Mouse (Mus musculus) heart, embryonic 11.5 days (tissue): ENCODE measurements around the gene Sulf2. TPM values are rescaled to one million over a fixed set of nuclear protein-coding genes. Genes with fewer than 3 reads are reported as not detected.

Source experiments
- ATAC-seq: fragments of 200-750 bp; cut with Nextera tagmentation; replicated peaks from 2 replicates; pipeline ENCODE4 v1.8.0; 2017; ENCODE audit warnings: moderate library complexity; ENCODE audit not compliant: insufficient number of reproducible peaks, low FRiP score, low TSS enrichment
- H3K27ac ChIP-seq: fragments of 300-500 bp; sonication (generic); 2 replicates; pipeline ENCODE4 v1.5.1; 2014; ENCODE audit warnings: mild to moderate bottlenecking, low read depth, low read length
- H3K27me3 ChIP-seq: fragments of 300-500 bp; sonication (generic); 2 replicates; pipeline ENCODE4 v1.6.1; 2014; ENCODE audit warnings: mild to moderate bottlenecking, low read length, mixed read lengths; ENCODE audit not compliant: control insufficient read depth, insufficient read depth
- H3K36me3 ChIP-seq: fragments of 300-500 bp; sonication (generic); 2 replicates; pipeline ENCODE4 v1.6.1; 2014; ENCODE audit warnings: mild to moderate bottlenecking, low read length, moderate library complexity, mixed read lengths; ENCODE audit not compliant: control insufficient read depth, insufficient read depth
- H3K4me1 ChIP-seq: fragments of 300-500 bp; sonication (generic); 2 replicates; pipeline ENCODE4 v1.6.1; 2014; ENCODE audit warnings: low read length; ENCODE audit not compliant: control insufficient read depth, insufficient read depth
- H3K4me2 ChIP-seq: fragments of 300-500 bp; sonication (generic); 2 replicates; pipeline ENCODE4 v1.6.1; 2014; ENCODE audit warnings: mild to moderate bottlenecking, moderate library complexity
- H3K4me3 ChIP-seq: fragments of 300-500 bp; sonication (generic); 2 replicates; pipeline ENCODE4 v1.5.1; 2014; ENCODE audit warnings: low read depth, low read length
- H3K9ac ChIP-seq: fragments of 300-500 bp; sonication (generic); 2 replicates; pipeline ENCODE4 v1.6.1; 2014; ENCODE audit warnings: mild to moderate bottlenecking, low read depth, low read length, moderate library complexity
- H3K9me3 ChIP-seq: fragments of 300-500 bp; sonication (generic); replicated peaks from 2 replicates; pipeline ENCODE4 v1.6.1; 2016; ENCODE audit warnings: low read length; ENCODE audit not compliant: control insufficient read depth
- WGBS: fragments of 180-500 bp; shearing (Covaris S2); extraction: QIAGEN DNeasy Blood & Tissue Kit; methylation state at CpG from one replicate; pipeline ENCODE4 v1.1.7; 2014; ENCODE audit not compliant: insufficient replicate concordance; 5-methylcytosine and 5-hydroxymethylcytosine counted together
- polyA plus RNA-seq: library from polyadenylated mRNA; unstranded; fragments of >200 nt; fragmentation: Nextera tagmentation; extraction: Ambion mirVana; gene quantifications from 2 replicates; pipeline ENCODE4 v1.2.1, GENCODE M21; 2014

Sulf2 gene
- polyA plus RNA-seq, 1 experiment from 2014 or later: 111 TPM

GRCm38 (mm10) chr2:166034967-166035490 is 120.4 kb downstream of the Sulf2 start:
- Histone ChIP-seq H3K4me2 (0 out of 2 replicates have a peak overlapping the region, but pooled peaks have one; percentile 1), H3K27ac (peak overlapping the region; percentile 18; the same call in 1 of the 2 replicates), H3K4me1 (peaks cover 19% of the 10 kb centered on the region), H3K9ac (no peak overlapping the region), H3K4me3 (no peak overlapping the region), H3K27me3 (no peaks in the 10 kb centered on the region), H3K9me3 (no peaks in the 10 kb centered on the region), H3K36me3 (no peaks in the 10 kb centered on the region)
- ATAC-seq: no peak
- 62% methylated on average over 3 of the region's 3 CpGs for WGBS

DNA sequence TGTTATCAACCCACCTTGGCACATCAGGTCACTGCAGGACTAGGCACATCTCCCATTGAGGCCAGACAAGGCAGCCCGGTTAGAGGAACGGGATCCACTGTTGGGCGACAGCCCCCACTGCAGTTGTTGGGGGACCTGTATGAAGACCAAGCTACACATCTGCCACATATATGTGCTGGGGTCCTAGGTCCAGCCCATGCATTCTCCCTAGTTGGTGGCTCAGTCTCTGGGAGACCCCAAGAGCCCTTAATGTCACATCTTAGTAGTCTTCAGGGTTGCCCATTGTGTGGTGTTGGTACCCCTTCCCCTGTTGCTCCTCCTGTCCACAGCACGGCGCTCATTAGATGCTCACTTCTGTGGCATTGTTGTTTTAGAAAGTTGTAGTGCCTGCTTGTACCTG is 122.8 kb downstream of the Sulf2 start:
- no peak overlapping the region for H3K4me2 ChIP-seq
- H3K27ac ChIP-seq: no peak overlapping the region
- no peaks in the 10 kb centered on the region for H3K27me3 ChIP-seq
- H3K36me3 ChIP-seq: no peaks in the 10 kb centered on the region
- H3K9me3 ChIP-seq: no peaks in the 10 kb centered on the region
- peaks cover 28% of the 10 kb centered on the region for H3K4me1 ChIP-seq
- ATAC-seq: no peak
- no peak overlapping the region for H3K4me3 ChIP-seq
- no peak overlapping the region for H3K9ac ChIP-seq
- WGBS: 88% methylated on average over 5 of the region's 5 CpGs

DNA sequence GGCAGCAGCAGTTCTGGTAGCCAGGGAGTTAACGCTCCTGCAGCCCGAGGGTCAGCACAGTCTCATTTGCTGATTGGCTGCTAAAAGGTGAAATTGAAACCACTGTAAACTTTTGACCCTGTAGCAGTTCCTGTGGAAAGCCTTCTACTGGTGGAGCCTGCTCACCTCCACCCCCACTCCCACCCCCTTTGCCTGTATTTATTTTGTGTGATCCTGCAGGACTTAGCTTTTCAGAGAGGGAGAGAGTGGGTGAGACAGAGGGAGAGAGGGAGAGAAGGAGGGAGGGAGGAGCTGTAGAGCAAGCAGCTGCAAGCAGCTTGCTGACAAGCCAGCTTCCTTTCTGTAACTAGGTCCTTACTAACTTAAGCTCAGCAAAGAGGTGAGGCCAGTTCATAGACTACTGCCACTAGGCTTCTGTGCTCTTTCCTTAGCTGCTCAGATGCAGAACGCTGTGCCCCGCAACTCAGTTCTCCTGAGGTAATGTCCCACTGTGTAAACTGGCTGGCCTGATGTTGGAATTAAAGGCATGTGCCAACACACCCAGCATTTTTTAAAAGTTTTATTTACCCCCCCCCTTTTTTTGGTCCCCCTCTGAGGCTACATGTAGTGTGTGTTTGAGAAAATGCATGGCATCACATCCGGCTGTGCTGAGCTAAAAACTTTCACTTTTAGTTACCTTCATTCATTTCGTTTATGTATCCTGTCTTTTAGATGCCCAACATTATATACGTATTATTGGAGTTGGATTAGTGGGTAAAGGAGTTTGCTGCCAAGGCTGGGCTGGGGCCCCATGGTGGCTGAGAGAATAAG is 124.1 kb downstream of the Sulf2 start:
- WGBS: 27% methylated on average over 7 of the region's 7 CpGs
- H3K4me3 ChIP-seq: peak overlapping the region; percentile 28
- H3K9me3 ChIP-seq: no peaks in the 10 kb centered on the region
- peak overlapping the region; percentile 66 for H3K4me2 ChIP-seq
- peak; percentile 86 for ATAC-seq
- no peaks in the 10 kb centered on the region for H3K36me3 ChIP-seq
- no peaks in the 10 kb centered on the region for H3K27me3 ChIP-seq
- H3K4me1 ChIP-seq: peaks cover 28% of the 10 kb centered on the region
- peak overlapping the region; percentile 83 for H3K27ac ChIP-seq
- 0 out of 2 replicates have a peak overlapping the region, but pooled peaks have one; percentile 46 for H3K9ac ChIP-seq

DNA sequence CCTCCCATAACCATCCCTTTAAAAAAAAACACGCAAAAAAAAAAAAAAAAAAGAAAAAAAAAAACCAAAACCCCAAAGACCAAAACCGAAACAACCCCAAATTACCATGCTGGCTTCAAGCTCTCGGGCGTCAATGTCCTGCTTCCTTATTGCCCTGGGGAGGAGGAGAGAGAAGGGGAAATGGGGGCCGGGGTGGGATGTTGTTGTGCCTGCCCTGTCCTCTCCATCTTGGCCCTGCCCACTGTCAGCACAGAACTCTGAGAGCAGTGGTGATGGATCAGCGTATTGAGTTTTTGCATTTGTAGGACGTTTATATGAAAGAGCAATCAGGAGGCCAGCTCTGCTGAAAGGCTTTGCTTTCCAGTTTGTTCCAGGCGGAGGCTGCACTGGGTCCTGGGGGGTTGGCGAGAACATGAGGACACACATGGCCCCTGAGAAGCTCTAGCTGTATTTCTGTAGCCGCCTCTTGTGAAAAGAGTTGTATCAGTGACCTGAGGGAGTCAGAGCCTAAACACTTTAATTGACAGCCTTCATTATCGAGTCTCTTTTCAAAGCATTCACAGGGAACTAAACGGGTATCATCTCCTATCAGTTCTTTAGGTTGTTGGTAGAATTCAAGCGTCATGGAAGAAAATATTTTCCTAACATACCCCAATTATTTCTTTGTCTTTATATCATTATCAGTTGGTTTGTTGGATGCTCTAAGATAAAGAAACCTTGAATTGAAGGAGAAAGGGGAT is 125.0 kb downstream of the Sulf2 start:
- no peak for ATAC-seq
- peaks cover 29% of the 10 kb centered on the region for H3K4me1 ChIP-seq
- no peak overlapping the region for H3K9ac ChIP-seq
- H3K9me3 ChIP-seq: no peaks in the 10 kb centered on the region
- H3K27ac ChIP-seq: peak overlapping the region; percentile 83
- H3K4me3 ChIP-seq: peak overlapping the region; percentile 28
- WGBS: 6% methylated on average over 13 of the region's 13 CpGs
- no peaks in the 10 kb centered on the region for H3K27me3 ChIP-seq
- H3K36me3 ChIP-seq: no peaks in the 10 kb centered on the region
- H3K4me2 ChIP-seq: peak overlapping the region; percentile 66

DNA sequence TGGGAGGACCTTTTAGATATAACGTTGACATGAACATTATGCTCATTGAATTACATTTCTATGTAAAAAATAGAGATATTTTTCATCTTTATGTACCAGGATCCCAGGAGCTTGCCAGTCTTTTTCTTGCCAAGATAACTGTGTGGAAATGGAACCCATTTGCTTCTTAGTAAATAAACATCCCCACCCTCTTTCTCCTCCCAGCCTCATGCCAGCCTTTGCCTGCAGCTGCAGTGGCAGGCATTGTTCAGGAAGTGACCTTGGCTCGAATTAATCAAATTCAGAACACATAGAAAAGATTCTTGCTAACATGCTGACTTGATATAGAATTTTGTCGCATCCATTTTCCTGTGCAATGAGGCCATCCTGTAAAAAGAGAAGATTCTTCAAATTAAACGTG is 126.2 kb downstream of the Sulf2 start:
- Histone ChIP-seq H3K4me3 (no peak overlapping the region), H3K9me3 (no peaks in the 10 kb centered on the region), H3K9ac (no peak overlapping the region), H3K4me1 (peaks cover 29% of the 10 kb centered on the region), H3K36me3 (no peaks in the 10 kb centered on the region), H3K4me2 (no peak overlapping the region), H3K27ac (no peak overlapping the region), H3K27me3 (no peaks in the 10 kb centered on the region)
- 62% methylated on average over 4 of the region's 4 CpGs for WGBS
- ATAC-seq: no peak

DNA sequence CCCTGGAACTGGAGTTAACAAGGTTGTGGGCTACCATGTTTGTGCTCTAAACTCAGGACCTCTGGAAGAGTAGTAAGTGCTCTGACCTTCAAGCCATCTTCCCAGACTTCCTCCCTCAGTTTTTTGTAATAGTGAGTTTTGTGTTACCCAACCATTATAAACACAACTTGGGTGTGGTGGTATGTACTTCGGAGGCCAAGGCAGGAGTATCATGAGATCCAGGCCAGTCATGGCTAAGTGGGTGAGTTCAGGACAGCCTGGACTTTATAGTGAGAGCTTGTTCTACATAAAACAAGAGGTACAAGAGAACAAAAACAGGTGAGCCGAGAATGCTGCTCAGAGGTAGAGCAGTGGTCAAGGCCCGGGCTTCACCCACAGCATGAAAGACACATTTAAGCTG is 127.6 kb downstream of the Sulf2 start:
- peaks cover 29% of the 10 kb centered on the region for H3K4me1 ChIP-seq

GRCm38 (mm10) chr2:166025943-166026342 is 129.5 kb downstream of the Sulf2 start:
- no peak overlapping the region for H3K27ac ChIP-seq
- 75% methylated on average over 5 of the region's 5 CpGs for WGBS
- ATAC-seq: no peak
- no peaks in the 10 kb centered on the region for H3K9me3 ChIP-seq
- H3K4me1 ChIP-seq: peaks cover 36% of the 10 kb centered on the region
- H3K4me2 ChIP-seq: no peak overlapping the region
- no peak overlapping the region for H3K4me3 ChIP-seq
- no peaks in the 10 kb centered on the region for H3K36me3 ChIP-seq
- no peak overlapping the region for H3K9ac ChIP-seq
- H3K27me3 ChIP-seq: no peaks in the 10 kb centered on the region

More for the DNA sequence above, 127.6 kb downstream of the Sulf2 start:
- H3K27ac ChIP-seq: no peak overlapping the region
- no peak for ATAC-seq
- no peaks in the 10 kb centered on the region for H3K27me3 ChIP-seq
- H3K9me3 ChIP-seq: no peaks in the 10 kb centered on the region
- no peak overlapping the region for H3K4me2 ChIP-seq
- 96% methylated on average over 3 of the region's 3 CpGs for WGBS
- no peaks in the 10 kb centered on the region for H3K36me3 ChIP-seq
- no peak overlapping the region for H3K4me3 ChIP-seq
- no peak overlapping the region for H3K9ac ChIP-seq

DNA sequence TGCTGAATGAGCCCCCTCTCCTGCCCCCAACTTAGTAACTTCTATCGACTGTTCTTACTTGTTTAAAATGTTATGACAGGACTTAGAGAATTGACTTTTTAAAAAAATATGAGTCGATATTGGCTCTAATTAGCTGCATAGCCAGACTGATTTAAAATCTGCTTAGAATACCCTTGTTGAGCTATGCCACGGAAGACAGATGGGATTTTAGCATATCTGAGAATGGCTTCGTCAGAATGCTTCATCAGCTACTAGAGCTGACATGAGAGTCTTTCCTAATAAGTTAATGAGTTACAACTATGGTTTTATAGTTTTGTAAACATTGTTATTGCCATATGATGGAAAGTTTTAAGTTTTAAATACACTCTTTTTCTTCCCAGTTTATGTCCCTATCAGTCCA is 130.8 kb downstream of the Sulf2 start:
- Histone ChIP-seq H3K27me3 (no peaks in the 10 kb centered on the region), H3K4me1 (peaks cover 33% of the 10 kb centered on the region), H3K4me2 (no peak overlapping the region), H3K9ac (no peak overlapping the region), H3K36me3 (no peaks in the 10 kb centered on the region), H3K4me3 (no peak overlapping the region), H3K27ac (no peak overlapping the region), H3K9me3 (no peaks in the 10 kb centered on the region)
- no peak for ATAC-seq
- WGBS: 86% methylated on average over 4 of the region's 4 CpGs
